16 mouse cellular contexts compared by ENCODE assay signal in the genomic region with DNA sequence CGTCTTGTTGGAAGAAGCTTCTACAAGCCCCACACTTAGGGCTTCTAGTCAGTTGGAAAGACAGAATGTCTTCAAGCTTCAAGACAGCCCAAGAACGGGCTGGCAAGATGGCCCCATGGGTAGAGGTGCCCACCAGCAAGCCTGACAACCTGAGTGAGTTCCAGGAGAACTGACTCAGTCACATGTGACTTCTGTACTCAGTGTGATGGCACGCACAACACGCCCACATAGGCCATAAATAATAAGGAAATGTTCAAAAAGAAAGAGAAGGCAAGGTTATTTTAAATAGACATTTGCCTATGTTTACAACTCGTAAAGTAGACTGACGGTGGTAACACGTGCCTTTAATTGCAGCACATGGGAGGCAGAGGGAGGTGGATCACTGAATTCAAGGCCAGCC.
"Had no signal": no experiment of that assay in that cellular context is flagged by ENCODE, and none has a peak within 500 bp of the region (broad histone marks: within the 10 kb centered on the region; RNA-seq: fewer than 3 reads in every experiment).

No protein-coding gene starts in this region.

- H3K36me3 ChIP-seq: limb, embryonic 12.5 days; limb, embryonic 15.5 days; lung, embryonic 15.5 days had no signal

- DNase-seq: kidney, postnatal 14 days; kidney, postnatal 4 days; left cerebral cortex, postnatal 4 days; lung, adult 18-20 months; lung, postnatal 10 days; lung, postnatal 36 days; midbrain, embryonic 14.5 days; thymus, adult 18-20 months; thymus, postnatal 4 days had no signal

- H3K27me3 ChIP-seq: limb, embryonic 15.5 days; lung, embryonic 15.5 days had no signal

- H3K9ac ChIP-seq: limb, embryonic 12.5 days; limb, embryonic 15.5 days; liver, embryonic 14.5 days; lung, embryonic 15.5 days had no signal

- H3K4me1 ChIP-seq: limb, embryonic 12.5 days; limb, embryonic 15.5 days had no signal

- H3K9me3 ChIP-seq: limb, embryonic 12.5 days; limb, embryonic 15.5 days; lung, embryonic 15.5 days; megakaryocyte, embryonic 14.5 days; midbrain, embryonic 10.5 days had no signal

- H3K27ac ChIP-seq: limb, embryonic 12.5 days; limb, embryonic 15.5 days; liver, embryonic 14.5 days; lung, embryonic 15.5 days; midbrain, embryonic 10.5 days had no signal

- H3K4me3 ChIP-seq: limb, embryonic 12.5 days; limb, embryonic 15.5 days; lung, embryonic 15.5 days; megakaryocyte, embryonic 14.5 days; midbrain, embryonic 10.5 days had no signal

- H3K4me2 ChIP-seq: limb, embryonic 12.5 days; limb, embryonic 15.5 days; liver, embryonic 11.5 days; lung, embryonic 15.5 days had no signal
